Mouse (Mus musculus) heart, adult 2 months (tissue): ENCODE measurements around the gene Hacd2. TPM values are rescaled to one million over a fixed set of nuclear protein-coding genes. Genes with fewer than 3 reads are reported as not detected.

Experiments
- DNase-seq, 2 experiments: peaks; one replicate each; pipeline ENCODE4 v3.0.0; 2021
- H3K27ac ChIP-seq: fragments of 200-600 bp; 2 replicates; pipeline ENCODE4 v1.8.1; 2022
- H3K27me3 ChIP-seq: fragments of 200-500 bp; 2 replicates; pipeline ENCODE4 v1.6.1; 2012; ENCODE audit warnings: mild to moderate bottlenecking, low read length, inconsistent platforms, mixed read lengths; ENCODE audit not compliant: control insufficient read depth, insufficient read depth
- H3K36me3 ChIP-seq: fragments of 200-500 bp; 2 replicates; pipeline ENCODE4 v1.6.1; 2012; ENCODE audit warnings: low read length, inconsistent platforms; ENCODE audit not compliant: control insufficient read depth, insufficient read depth
- H3K4me1 ChIP-seq: fragments of 200-500 bp; 2 replicates; pipeline ENCODE4 v1.6.1; 2011; ENCODE audit warnings: low read length; ENCODE audit not compliant: control insufficient read depth, insufficient read depth
- H3K4me3 ChIP-seq: fragments of 200-600 bp; 2 replicates; pipeline ENCODE4 v1.8.1; 2022
- H3K79me2 ChIP-seq: fragments of 200-500 bp; replicated peaks from 2 replicates; pipeline ENCODE4 v1.6.1; 2012; ENCODE audit warnings: mild to moderate bottlenecking, inconsistent platforms, low read length, moderate library complexity, mixed read lengths; ENCODE audit not compliant: control insufficient read depth, insufficient read depth
- H3K9ac ChIP-seq: fragments of 200-500 bp; 2 replicates; pipeline ENCODE4 v1.6.1; 2012; ENCODE audit warnings: low read depth, mild to moderate bottlenecking, control low read depth, inconsistent platforms, low read length, mixed read lengths
- CTCF ChIP-seq: fragments of 200-600 bp; IDR thresholded peaks from 2 replicates; pipeline ENCODE4 v1.8.1; 2022; ENCODE audit warnings: antibody characterized with exemption, mild to moderate bottlenecking, moderate library complexity
- EP300 ChIP-seq: fragments of 200-500 bp; IDR thresholded peaks from 2 replicates; pipeline ENCODE4 v1.6.1; 2011; ENCODE audit warnings: low read depth, low read length, control low read depth; ENCODE audit not compliant: insufficient read depth
- POLR2A ChIP-seq: fragments of 200-500 bp; IDR thresholded peaks from 2 replicates; pipeline ENCODE4 v1.6.1; 2011; ENCODE audit warnings: mild to moderate bottlenecking, low read depth, low read length, control low read depth; ENCODE audit not compliant: insufficient read depth
- WGBS: fragments of 180-500 bp; shearing (Covaris S2); methylation state at CpG from one replicate; pipeline ENCODE4 v1.1.7; 2018; 5-methylcytosine and 5-hydroxymethylcytosine counted together
- intact Hi-C: fragments of 180-260 bp; cut with DNase I; formaldehyde crosslinking; loops from one replicate; pipeline ENCODE4 v1.15.1; 2025
- polyA plus RNA-seq: library from polyadenylated mRNA; depleted of rRNA; stranded (reverse); fragments of >200 nt; gene quantifications from 2 replicates; pipeline ENCODE4 v1.2.3, GENCODE M21; 2012
- total RNA-seq, 2 experiments: library from RNA; stranded (reverse); gene quantifications; 2 replicates each; pipeline ENCODE4 v1.2.3; 2021

Gene Hacd2
- total and polyA plus RNA-seq, 3 experiments: 7.2 to 13.2 (median 12.4) TPM

GRCm38 (mm10) chr16:35140620-35140975, 118.4 kb downstream of the Hacd2 start:
- intact Hi-C loops: no loop called here
- 56% methylated on average over 9 of the region's 9 CpGs for WGBS
- TF ChIP-seq CTCF (no peak), POLR2A (no peak), EP300 (no peak)

GRCm38 (mm10) chr16:35141839-35142238, 119.6 kb downstream of the Hacd2 start:
- H3K79me2 ChIP-seq: no peaks in the 10 kb centered on the region
- no peaks in the 10 kb centered on the region for H3K27me3 ChIP-seq
- H3K4me3 ChIP-seq: no peak overlapping the region
- DNase-seq: no peak
- no peak overlapping the region for H3K9ac ChIP-seq
- TF ChIP-seq POLR2A: no peak
- no peak for TF ChIP-seq EP300
- TF ChIP-seq CTCF: no peak
- no peak overlapping the region for H3K27ac ChIP-seq
- 68% methylated on average over 8 of the region's 8 CpGs for WGBS
- no peaks in the 10 kb centered on the region for H3K36me3 ChIP-seq
- no peaks in the 10 kb centered on the region for H3K4me1 ChIP-seq
- intact Hi-C loops: no loop called here

More at GRCm38 (mm10) chr16:35140620-35140975, 118.4 kb downstream of the Hacd2 start:
- no peak overlapping the region for H3K4me3 ChIP-seq
- no peaks in the 10 kb centered on the region for H3K36me3 ChIP-seq
- H3K4me1 ChIP-seq: no peaks in the 10 kb centered on the region
- H3K79me2 ChIP-seq: no peaks in the 10 kb centered on the region
- H3K9ac ChIP-seq: no peak overlapping the region
- no peak overlapping the region for H3K27ac ChIP-seq
- no peaks in the 10 kb centered on the region for H3K27me3 ChIP-seq
- DNase-seq: no peak

- Histone ChIP-seq H3K4me1 (no peaks in the 10 kb centered on the region), H3K9ac (no peak overlapping the region), H3K36me3 (no peaks in the 10 kb centered on the region), H3K27me3 (no peaks in the 10 kb centered on the region), H3K4me3 (no peak overlapping the region), H3K79me2 (no peaks in the 10 kb centered on the region), H3K27ac (no peak overlapping the region)
- DNase-seq: no peak
- intact Hi-C loops: no loop called here
- WGBS: 32% methylated on average over 4 of the region's 4 CpGs
- TF ChIP-seq EP300 (no peak), POLR2A (no peak), CTCF (no peak)
Measured at GRCm38 (mm10) chr16:35146153-35146552, 123.9 kb downstream of the Hacd2 start.

- Histone ChIP-seq H3K79me2 (no peaks in the 10 kb centered on the region; the same call in 1 of the 2 replicates), H3K9ac (no peak overlapping the region), H3K4me1 (no peaks in the 10 kb centered on the region), H3K27me3 (peaks cover 1% of the 10 kb centered on the region), H3K4me3 (no peak overlapping the region), H3K36me3 (no peaks in the 10 kb centered on the region), H3K27ac (no peak overlapping the region)
- DNase-seq: no peak
- TF ChIP-seq POLR2A (no peak), EP300 (no peak), CTCF (no peak)
- intact Hi-C loops: loop anchor here (10.0 kb wide), 1 partner anchor 88 kb away; no protein-coding TSS in a partner anchor
- 31% methylated on average over 12 of the region's 12 CpGs for WGBS
Measured at GRCm38 (mm10) chr16:35153146-35153755, 131.0 kb downstream of the Hacd2 start.

- Histone ChIP-seq H3K4me3 (peak overlapping the region; percentile 51), H3K9ac (peak overlapping the region; percentile 83), H3K27me3 (peaks cover 1% of the 10 kb centered on the region), H3K4me1 (no peaks in the 10 kb centered on the region), H3K79me2 (no peaks in the 10 kb centered on the region; the same call in 1 of the 2 replicates), H3K36me3 (no peaks in the 10 kb centered on the region), H3K27ac (peak overlapping the region; percentile 67)
- TF ChIP-seq EP300: no peak
- TF ChIP-seq CTCF: no peak
- TF ChIP-seq POLR2A: no peak
- peak; percentile 58 to 60 for DNase-seq
- intact Hi-C loops: loop anchor here (10.0 kb wide), 1 partner anchor 89 kb away; no protein-coding TSS in a partner anchor
- WGBS: under 1% methylated on average over 29 of the region's 29 CpGs
Measured at GRCm38 (mm10) chr16:35154245-35154640, 132.0 kb downstream of the Hacd2 start.

GRCm38 (mm10) chr16:35154641-35155390, 132.6 kb downstream of the Hacd2 start, which contains the start of gene Adcy5:
TSS of gene Adcy5 (plus strand) at chr16:35154877.
- H3K27ac ChIP-seq: peak within 1 kb of the TSS; percentile 77
- no peaks in the 10 kb centered on the region for H3K4me1 ChIP-seq
- DNase-seq: peak; percentile 41 to 66
- no peaks in the 10 kb centered on the region; the same call in 1 of the 2 replicates for H3K79me2 ChIP-seq
- no peak for TF ChIP-seq EP300
- TF ChIP-seq POLR2A: no peak
- no peak for TF ChIP-seq CTCF
- WGBS: under 1% methylated on average over 91 of the region's 104 CpGs
- no peaks in the 10 kb centered on the region for H3K36me3 ChIP-seq
- H3K4me3 ChIP-seq: peak within 1 kb of the TSS; percentile 51
- intact Hi-C loops: loop anchor here (1.0 to 10.0 kb wide), 4 partner anchors 44 to 115 kb away; no protein-coding TSS in a partner anchor
- H3K9ac ChIP-seq: peak within 1 kb of the TSS; percentile 83
- H3K27me3 ChIP-seq: peaks cover 1% of the 10 kb centered on the region
